Mouse (Mus musculus) lung, adult 2 months (tissue): ENCODE results near the gene Cib1. TPM values are rescaled to one million over a fixed set of nuclear protein-coding genes. Genes with fewer than 3 reads are reported as not detected.

Experiments
- DNase-seq: peaks from one replicate; pipeline ENCODE4 v3.0.0; 2022
- H3K4me1 ChIP-seq: fragments of 200-500 bp; 2 replicates; pipeline ENCODE4 v1.6.1; 2011; ENCODE audit warnings: low read length; ENCODE audit not compliant: control insufficient read depth, insufficient read depth
- H3K4me3 ChIP-seq: fragments of 200-500 bp; replicated peaks from 2 replicates; pipeline ENCODE3; 2011; ENCODE audit warnings: low read depth, mild to moderate bottlenecking, control low read depth, low read length; ENCODE audit errors: extremely low read depth
- CTCF ChIP-seq: fragments of 200-500 bp; IDR thresholded peaks from 2 replicates; pipeline ENCODE4 v1.5.1; 2011; ENCODE audit warnings: mild to moderate bottlenecking, low read length, control low read depth; ENCODE audit not compliant: insufficient read depth
- POLR2A ChIP-seq: fragments of 200-500 bp; IDR thresholded peaks from 2 replicates; pipeline ENCODE4 v1.6.1; 2011; ENCODE audit warnings: low read depth, mild to moderate bottlenecking, control low read depth, low read length, borderline replicate concordance; ENCODE audit errors: extremely low read depth
- WGBS: fragments of 180-500 bp; shearing (Covaris S2); methylation state at CpG from one replicate; pipeline ENCODE4 v1.1.7; 2018; 5-methylcytosine and 5-hydroxymethylcytosine counted together
- polyA plus RNA-seq: library from polyadenylated mRNA; depleted of rRNA; stranded (reverse); fragments of >200 nt; gene quantifications from 2 replicates; pipeline ENCODE4 v1.2.3, GENCODE M21; 2012

Gene Cib1
- polyA plus RNA-seq, 1 experiment: 94.6 TPM

DNA sequence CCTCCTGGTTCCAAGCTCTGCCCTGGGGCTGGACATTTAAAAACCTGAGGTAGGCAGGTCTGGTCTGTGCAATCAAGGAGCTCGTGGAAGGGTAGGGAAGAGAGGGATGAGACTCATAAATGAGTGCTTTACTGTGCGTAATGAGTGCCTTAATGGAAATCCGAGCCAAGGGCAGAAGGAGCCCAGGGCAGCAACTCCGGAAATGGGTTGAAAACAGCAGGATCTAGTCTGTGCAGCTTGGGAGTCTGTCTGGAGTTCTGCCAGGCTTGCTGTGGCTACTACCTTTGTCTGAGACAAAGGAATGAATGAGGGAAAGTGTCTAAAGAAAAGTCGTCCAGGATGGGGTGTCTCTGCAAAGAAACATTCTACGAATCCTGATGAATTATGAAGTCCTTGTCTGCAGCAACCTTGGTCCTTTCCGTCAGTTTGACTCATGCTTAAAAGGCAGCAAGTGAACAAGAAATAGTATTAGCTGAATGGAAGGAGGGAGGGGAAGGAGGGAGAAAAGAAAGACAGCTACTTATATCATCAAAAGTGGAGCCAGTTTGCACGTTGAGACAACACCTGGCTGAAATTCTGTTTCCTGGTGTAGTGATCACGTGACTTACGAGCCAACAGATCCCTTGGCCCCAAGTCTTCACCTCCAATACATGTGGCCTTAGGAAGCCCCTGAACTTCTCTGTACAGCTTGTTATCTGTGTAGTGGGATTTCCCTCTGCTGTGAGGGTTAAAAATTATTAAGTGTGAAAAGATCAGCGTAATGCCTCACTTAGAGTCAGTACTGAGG lies 43.3 kb downstream of the Cib1 start:
- Histone ChIP-seq H3K4me1 (peaks cover 9% of the 10 kb centered on the region), H3K4me3 (no peak overlapping the region)
- 52% methylated on average over 11 of the region's 11 CpGs for WGBS
- no peak for DNase-seq
- TF ChIP-seq POLR2A (no peak), CTCF (no peak)

GRCm38 (mm10) chr7:80188579-80189125 lies 44.0 kb downstream of the Cib1 start:
- H3K4me3 ChIP-seq: no peak overlapping the region
- WGBS: 94% methylated on average over 2 of the region's 2 CpGs
- peaks cover 9% of the 10 kb centered on the region for H3K4me1 ChIP-seq
- DNase-seq: no peak
- TF ChIP-seq POLR2A (no peak), CTCF (no peak)

GRCm38 (mm10) chr7:80187501-80187900 lies 45.1 kb downstream of the Cib1 start:
- peak overlapping the region; percentile 19 for H3K4me3 ChIP-seq
- no peak for TF ChIP-seq CTCF
- TF ChIP-seq POLR2A: no peak
- WGBS: 61% methylated on average over 12 of the region's 12 CpGs
- no peak for DNase-seq
- peaks cover 6% of the 10 kb centered on the region for H3K4me1 ChIP-seq

GRCm38 (mm10) chr7:80186531-80187296 lies 45.9 kb downstream of the Cib1 start, which contains the start of gene Sema4b:
Sema4b (plus strand) TSS chr7:80186841.
- DNase-seq: peak; percentile 89
- peaks cover 6% of the 10 kb centered on the region for H3K4me1 ChIP-seq
- 5% methylated on average over 50 of the region's 51 CpGs for WGBS

DNA sequence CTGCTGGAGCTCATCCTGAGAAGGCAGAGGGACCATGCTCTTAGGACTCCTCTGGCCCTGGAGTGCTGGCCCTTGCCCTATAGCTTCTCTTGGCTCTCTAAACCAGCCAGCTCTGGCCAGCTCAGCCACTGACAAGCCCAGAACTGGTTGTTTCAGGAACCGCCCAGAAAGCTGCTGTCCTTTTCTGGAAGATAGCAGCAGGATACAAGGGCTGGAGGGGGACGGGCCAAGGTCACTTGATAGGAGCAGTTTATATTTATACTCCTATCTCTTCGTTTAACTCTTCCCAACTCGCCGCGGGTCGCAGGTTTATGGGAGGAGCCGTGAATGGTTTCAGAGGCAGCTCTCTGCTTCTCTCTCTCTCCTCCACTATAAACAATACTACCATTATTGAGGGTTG lies 46.6 kb downstream of the Cib1 start:
- no peak for TF ChIP-seq POLR2A
- no peak for TF ChIP-seq CTCF
- no peak for DNase-seq
- 19% methylated on average over 8 of the region's 8 CpGs for WGBS

More at GRCm38 (mm10) chr7:80186531-80187296, 45.9 kb downstream of the Cib1 start, which contains the start of gene Sema4b:
- H3K4me3 ChIP-seq: peak within 1 kb of the TSS; percentile 40
- TF ChIP-seq CTCF (no peak), POLR2A (peak; percentile 26; the same call in 1 of the 2 replicates)

GRCm38 (mm10) chr7:80184968-80185367 lies 47.6 kb downstream of the Cib1 start:
- no peak for TF ChIP-seq POLR2A
- TF ChIP-seq CTCF: no peak
- Histone ChIP-seq H3K4me3 (no peak overlapping the region), H3K4me1 (peaks cover 3% of the 10 kb centered on the region)
- DNase-seq: no peak
- 57% methylated on average over 6 of the region's 6 CpGs for WGBS

More for the DNA sequence above, 46.6 kb downstream of the Cib1 start:
- Histone ChIP-seq H3K4me3 (no peak overlapping the region), H3K4me1 (peaks cover 3% of the 10 kb centered on the region)

GRCm38 (mm10) chr7:80184551-80184950 lies 48.1 kb downstream of the Cib1 start:
- 26% methylated on average over 4 of the region's 4 CpGs for WGBS
- DNase-seq: no peak
- H3K4me1 ChIP-seq: peaks cover 3% of the 10 kb centered on the region
- no peak overlapping the region for H3K4me3 ChIP-seq
- TF ChIP-seq CTCF: no peak
- no peak for TF ChIP-seq POLR2A

DNA sequence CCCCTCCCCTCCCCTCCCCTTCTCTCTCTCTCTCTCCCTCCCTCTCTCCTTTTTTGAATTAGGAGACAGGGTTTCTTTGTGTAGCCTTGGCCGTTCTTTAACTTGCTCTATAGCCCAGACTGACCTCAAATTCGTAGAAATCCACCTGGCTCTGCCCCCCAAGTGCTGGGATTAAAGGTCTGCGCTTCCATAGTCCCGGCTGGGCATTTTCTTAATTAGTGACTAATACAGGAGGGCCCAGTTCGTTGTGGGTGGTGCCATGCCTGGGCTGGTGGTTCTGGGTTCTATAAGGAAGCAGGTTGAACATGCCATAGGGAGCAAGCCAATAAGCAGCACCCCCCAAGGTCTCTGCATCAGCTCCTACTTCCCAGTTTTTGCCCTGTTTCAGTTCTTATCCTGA lies 48.6 kb downstream of the Cib1 start:
- WGBS: 76% methylated on average over 4 of the region's 5 CpGs
- H3K4me1 ChIP-seq: peaks cover 3% of the 10 kb centered on the region
- H3K4me3 ChIP-seq: no peak overlapping the region
- DNase-seq: no peak
- TF ChIP-seq CTCF (no peak), POLR2A (no peak)

- 91% methylated on average over 1 of the region's 1 CpGs for WGBS
- Histone ChIP-seq H3K4me3 (no peak overlapping the region), H3K4me1 (peaks cover 3% of the 10 kb centered on the region)
- no peak for DNase-seq
- TF ChIP-seq POLR2A (no peak), CTCF (no peak)
Measured at GRCm38 (mm10) chr7:80183466-80183865, 49.1 kb downstream of the Cib1 start.
